Mouse (Mus musculus): ENCODE results near the gene Mgmt. TPM values are rescaled to one million over a fixed set of nuclear protein-coding genes. Genes with fewer than 3 reads are reported as not detected.

Mgmt gene
- polyA plus RNA-seq, 1 experiment from 2014 or later, result 6.1 TPM

DNA sequence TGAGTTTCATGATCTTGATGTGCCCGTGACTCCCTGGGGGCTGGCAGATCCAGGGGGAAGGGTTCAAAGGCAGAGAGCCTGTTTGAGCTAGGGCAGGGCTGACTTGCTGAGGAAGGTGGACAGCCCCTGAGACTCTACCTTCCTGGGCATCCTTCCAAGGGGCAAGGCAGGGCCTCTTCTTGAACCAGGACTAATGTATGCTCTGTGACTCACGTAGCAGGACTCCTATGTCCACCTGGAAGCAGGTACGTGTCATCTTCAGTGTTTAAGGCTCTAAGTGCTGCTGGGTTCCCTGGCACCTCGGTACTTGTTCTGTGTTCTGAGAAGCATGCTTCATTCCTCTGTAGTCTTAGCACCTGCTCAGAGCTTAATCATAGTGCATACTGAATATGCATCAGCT is 143.1 kb downstream of the Mgmt start:
- no peak for ATAC-seq (ENCODE audit: insufficient number of reproducible peaks, low FRiP score, low TSS enrichment, low read depth)
- Histone ChIP-seq H3K4me3 (no peak overlapping the region), H3K27ac (no peak overlapping the region), H3K4me2 (no peak overlapping the region), H3K9me3 (no peaks in the 10 kb centered on the region), H3K9ac (no peak overlapping the region), H3K4me1 (peaks cover 14% of the 10 kb centered on the region), H3K36me3 (no peaks in the 10 kb centered on the region), H3K27me3 (0 out of 2 replicates have a peak, but pooled peaks cover 2% of the 10 kb centered on the region)
- 86% methylated on average over 4 of the region's 4 CpGs for WGBS

DNA sequence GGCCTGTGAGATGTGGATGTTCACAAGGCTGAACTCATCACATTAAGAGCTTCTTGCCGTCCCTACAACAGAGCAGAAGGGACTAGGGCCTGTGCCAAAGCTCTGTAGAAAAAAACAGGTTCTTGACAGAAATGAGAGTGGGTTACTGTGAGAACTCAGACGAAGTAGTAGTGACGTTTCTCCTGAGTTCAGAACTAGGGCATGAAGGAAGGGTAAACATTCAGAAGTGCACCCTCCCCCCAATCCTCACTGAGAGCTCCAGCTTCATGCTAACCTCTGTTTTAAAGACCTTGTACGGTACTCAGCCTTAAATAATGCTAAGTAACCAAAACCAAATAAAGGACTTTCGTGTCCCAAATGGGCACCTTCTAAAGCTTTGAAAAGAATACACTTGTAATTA is 143.5 kb downstream of the Mgmt start:
- 61% methylated on average over 5 of the region's 5 CpGs for WGBS
- ATAC-seq (ENCODE audit: insufficient number of reproducible peaks, low FRiP score, low TSS enrichment, low read depth), result no peak
- 0 out of 2 replicates have a peak, but pooled peaks cover 3% of the 10 kb centered on the region for H3K27me3 ChIP-seq

DNA sequence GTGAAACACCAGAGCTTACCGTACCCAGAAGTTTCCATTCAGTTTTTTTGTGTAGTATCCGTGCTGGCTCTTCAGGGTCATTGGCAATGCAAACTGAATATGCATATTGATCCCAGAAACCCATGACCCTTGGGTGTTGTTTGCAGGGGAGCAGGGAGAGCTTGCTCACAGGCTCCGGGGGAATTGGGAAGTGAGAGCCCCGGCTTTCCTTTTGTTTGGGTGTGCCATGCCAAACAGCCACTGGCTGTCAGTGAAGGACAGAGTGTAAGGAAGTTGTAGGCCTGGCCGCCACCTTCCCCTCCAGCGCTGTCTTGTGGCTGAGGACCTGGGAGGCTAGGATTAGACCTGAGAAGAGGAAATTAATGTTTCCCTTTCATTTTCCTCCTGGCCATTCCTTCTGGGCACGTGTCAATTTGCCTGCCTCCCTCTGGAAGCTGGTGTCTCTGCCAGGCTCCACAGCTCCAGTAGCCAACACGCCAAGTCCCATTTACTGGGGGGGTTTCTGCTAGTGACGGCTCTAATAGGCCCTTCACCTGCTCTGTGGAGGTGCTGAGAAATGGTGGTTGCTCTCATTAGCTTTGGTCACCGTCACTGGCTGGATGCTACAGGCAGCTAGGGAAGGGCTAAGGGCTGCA is 144.0 kb downstream of the Mgmt start:
- H3K27me3 ChIP-seq, result 0 out of 2 replicates have a peak, but pooled peaks cover 3% of the 10 kb centered on the region
- peaks cover 14% of the 10 kb centered on the region for H3K4me1 ChIP-seq
- no peak overlapping the region for H3K4me3 ChIP-seq
- no peak overlapping the region for H3K9ac ChIP-seq
- WGBS, result 63% methylated on average over 10 of the region's 10 CpGs
- H3K36me3 ChIP-seq, result no peaks in the 10 kb centered on the region
- no peak overlapping the region for H3K4me2 ChIP-seq
- no peak for ATAC-seq (ENCODE audit: insufficient number of reproducible peaks, low FRiP score, low TSS enrichment, low read depth)
- no peaks in the 10 kb centered on the region for H3K9me3 ChIP-seq
- H3K27ac ChIP-seq, result no peak overlapping the region

More for the DNA sequence above, 143.5 kb downstream of the Mgmt start:
- no peaks in the 10 kb centered on the region for H3K36me3 ChIP-seq
- H3K4me1 ChIP-seq, result peaks cover 14% of the 10 kb centered on the region
- H3K9me3 ChIP-seq, result no peaks in the 10 kb centered on the region
- H3K9ac ChIP-seq, result no peak overlapping the region
- H3K27ac ChIP-seq, result no peak overlapping the region
- no peak overlapping the region for H3K4me2 ChIP-seq
- H3K4me3 ChIP-seq, result no peak overlapping the region

DNA sequence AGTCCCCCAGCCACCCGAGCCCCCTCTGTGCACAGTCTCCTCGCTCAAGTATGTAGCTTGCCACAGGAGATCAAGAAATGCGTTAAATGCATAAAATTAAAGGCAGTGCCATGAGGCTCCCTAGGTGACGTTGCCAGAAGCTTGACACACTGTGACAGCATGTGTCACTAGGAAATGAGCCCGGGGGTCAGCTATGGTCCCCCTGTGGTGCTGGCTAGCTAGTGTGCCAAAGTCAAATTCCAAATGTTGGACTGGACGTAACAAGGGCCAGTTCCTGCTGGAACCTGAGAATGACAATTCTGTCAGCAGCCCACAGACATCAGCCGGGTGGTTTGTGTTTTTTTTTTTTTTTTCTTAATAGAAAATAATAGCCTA is 144.5 kb downstream of the Mgmt start:
- 57% methylated on average over 7 of the region's 7 CpGs for WGBS

GRCm38 (mm10) chr7:137040646-137041045 is 146.2 kb downstream of the Mgmt start:
- no peak overlapping the region for H3K9ac ChIP-seq
- no peaks in the 10 kb centered on the region for H3K36me3 ChIP-seq
- H3K4me3 ChIP-seq, result no peak overlapping the region
- H3K27ac ChIP-seq, result no peak overlapping the region
- ATAC-seq (ENCODE audit: insufficient number of reproducible peaks, low FRiP score, low TSS enrichment, low read depth), result no peak
- H3K4me1 ChIP-seq, result peaks cover 17% of the 10 kb centered on the region
- H3K4me2 ChIP-seq, result no peak overlapping the region
- no peaks in the 10 kb centered on the region for H3K9me3 ChIP-seq
- H3K27me3 ChIP-seq, result 0 out of 2 replicates have a peak, but pooled peaks cover 3% of the 10 kb centered on the region
- 55% methylated on average over 8 of the region's 8 CpGs for WGBS

More for the DNA sequence above, 144.5 kb downstream of the Mgmt start:
- H3K4me2 ChIP-seq, result no peak overlapping the region
- H3K27me3 ChIP-seq, result 0 out of 2 replicates have a peak, but pooled peaks cover 3% of the 10 kb centered on the region
- ATAC-seq (ENCODE audit: insufficient number of reproducible peaks, low FRiP score, low TSS enrichment, low read depth), result no peak
- H3K9me3 ChIP-seq, result no peaks in the 10 kb centered on the region
- no peak overlapping the region for H3K27ac ChIP-seq
- no peaks in the 10 kb centered on the region for H3K36me3 ChIP-seq
- peaks cover 14% of the 10 kb centered on the region for H3K4me1 ChIP-seq
- no peak overlapping the region for H3K4me3 ChIP-seq
- H3K9ac ChIP-seq, result no peak overlapping the region

GRCm38 (mm10) chr7:137046891-137047290 is 152.5 kb downstream of the Mgmt start:
- WGBS, result 80% methylated on average over 4 of the region's 4 CpGs
- 0 out of 2 replicates have a peak, but pooled peaks cover 3% of the 10 kb centered on the region for H3K27me3 ChIP-seq
- ATAC-seq (ENCODE audit: insufficient number of reproducible peaks, low FRiP score, low TSS enrichment, low read depth), result no peak
- no peak overlapping the region for H3K4me2 ChIP-seq
- H3K36me3 ChIP-seq, result no peaks in the 10 kb centered on the region
- no peaks in the 10 kb centered on the region for H3K9me3 ChIP-seq
- H3K9ac ChIP-seq, result no peak overlapping the region
- no peak overlapping the region for H3K27ac ChIP-seq
- peaks cover 18% of the 10 kb centered on the region for H3K4me1 ChIP-seq
- H3K4me3 ChIP-seq, result no peak overlapping the region

- Histone ChIP-seq H3K9me3 (no peaks in the 10 kb centered on the region), H3K27me3 (no peaks in the 10 kb centered on the region), H3K27ac (peak overlapping the region; percentile 67; the same call in 1 of the 2 replicates), H3K36me3 (no peaks in the 10 kb centered on the region), H3K4me3 (no peak overlapping the region), H3K9ac (no peak overlapping the region), H3K4me1 (peaks cover 18% of the 10 kb centered on the region), H3K4me2 (no peak overlapping the region)
- ATAC-seq (ENCODE audit: insufficient number of reproducible peaks, low FRiP score, low TSS enrichment, low read depth), result peak; percentile 73
- WGBS, result 49% methylated on average over 8 of the region's 8 CpGs
These were observed 153.9 kb downstream of the Mgmt start for GRCm38 (mm10) chr7:137048086-137048922.

DNA sequence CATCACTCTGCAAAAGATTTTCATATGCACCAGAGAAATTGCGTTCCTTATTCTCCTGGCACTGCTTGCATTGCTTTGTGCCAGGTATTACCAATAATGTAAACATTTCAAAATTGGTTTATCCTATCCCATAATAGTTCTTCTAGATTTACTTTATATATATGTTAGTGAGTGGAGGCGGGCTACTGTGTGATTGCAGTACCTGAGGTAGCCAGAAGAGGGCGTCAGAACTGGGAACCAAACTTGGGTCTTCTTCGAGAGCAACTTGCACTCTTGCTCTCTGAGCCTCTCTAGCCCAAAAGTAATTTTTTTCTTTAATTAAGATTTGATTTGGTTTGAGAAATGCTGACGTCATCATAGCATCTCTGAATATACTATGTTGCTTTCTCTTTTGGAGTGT is 159.9 kb downstream of the Mgmt start:
- Histone ChIP-seq H3K9ac (no peak overlapping the region), H3K4me1 (peaks cover 6% of the 10 kb centered on the region; the same call in 1 of the 2 replicates), H3K36me3 (no peaks in the 10 kb centered on the region), H3K4me2 (no peak overlapping the region), H3K27ac (no peak overlapping the region), H3K9me3 (no peaks in the 10 kb centered on the region), H3K27me3 (no peaks in the 10 kb centered on the region), H3K4me3 (no peak overlapping the region)
- no peak for ATAC-seq (ENCODE audit: insufficient number of reproducible peaks, low FRiP score, low TSS enrichment, low read depth)
- 72% methylated on average over 5 of the region's 5 CpGs for WGBS

DNA sequence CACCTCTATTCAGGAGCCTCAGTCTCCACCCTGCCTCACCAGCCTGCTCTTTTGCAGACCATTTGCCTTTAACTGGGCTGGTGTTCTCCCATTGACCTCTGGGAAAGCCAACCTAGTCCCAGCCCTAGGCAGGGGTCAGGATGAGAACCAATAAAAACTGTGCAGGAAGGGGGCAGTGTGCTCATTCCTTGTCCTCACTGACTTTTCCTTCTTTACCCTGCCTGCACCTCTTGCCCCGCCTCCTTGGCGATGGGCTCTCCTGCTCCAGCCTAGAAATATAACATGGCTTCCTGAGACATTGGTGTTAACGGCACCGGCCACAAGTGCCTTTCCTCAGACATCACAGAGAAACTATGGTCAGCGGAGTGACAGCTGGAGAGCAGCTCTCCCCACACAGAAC is 161.7 kb downstream of the Mgmt start:
- Histone ChIP-seq H3K9me3 (no peaks in the 10 kb centered on the region), H3K4me3 (no peak overlapping the region), H3K9ac (no peak overlapping the region), H3K36me3 (no peaks in the 10 kb centered on the region), H3K4me2 (no peak overlapping the region), H3K27me3 (no peaks in the 10 kb centered on the region), H3K27ac (no peak overlapping the region), H3K4me1 (0 out of 2 replicates have a peak, but pooled peaks cover 5% of the 10 kb centered on the region)
- 44% methylated on average over 5 of the region's 5 CpGs for WGBS
- no peak for ATAC-seq (ENCODE audit: insufficient number of reproducible peaks, low FRiP score, low TSS enrichment, low read depth)

GRCm38 (mm10) chr7:137060488-137060887 is 166.1 kb downstream of the Mgmt start:
- H3K27ac ChIP-seq, result no peak overlapping the region
- H3K9ac ChIP-seq, result no peak overlapping the region
- no peak overlapping the region for H3K4me3 ChIP-seq
- no peak for ATAC-seq (ENCODE audit: insufficient number of reproducible peaks, low FRiP score, low TSS enrichment, low read depth)
- no peaks in the 10 kb centered on the region for H3K9me3 ChIP-seq
- H3K4me1 ChIP-seq, result 0 out of 2 replicates have a peak, but pooled peaks cover 4% of the 10 kb centered on the region
- no peaks in the 10 kb centered on the region for H3K27me3 ChIP-seq
- whole genome bisulfite sequencing, result 32% methylated on average over 3 of the region's 3 CpGs
- no peaks in the 10 kb centered on the region for H3K36me3 ChIP-seq
- no peak overlapping the region for H3K4me2 ChIP-seq

DNA sequence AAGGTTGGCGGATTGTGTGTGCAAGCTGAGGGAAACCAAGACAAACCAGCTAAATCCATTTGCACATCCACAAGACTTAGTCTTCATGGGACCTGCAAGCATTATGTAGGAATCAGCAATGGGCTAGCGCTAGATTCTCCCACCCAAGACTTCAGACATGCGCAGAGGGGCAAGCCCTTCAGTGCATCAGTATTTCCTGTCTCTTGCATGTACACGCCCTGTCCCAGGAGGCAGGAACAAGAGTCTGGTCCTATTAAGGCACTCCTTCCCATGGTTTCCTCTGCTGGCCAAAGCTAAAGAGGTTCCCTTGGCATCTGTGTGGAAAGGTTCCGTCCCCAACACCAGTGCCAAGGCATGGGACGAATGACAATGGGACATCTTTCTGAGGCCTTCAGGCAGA is 166.7 kb downstream of the Mgmt start:
- Histone ChIP-seq H3K9me3 (no peaks in the 10 kb centered on the region), H3K4me1 (0 out of 2 replicates have a peak, but pooled peaks cover 1% of the 10 kb centered on the region), H3K4me2 (no peak overlapping the region), H3K36me3 (no peaks in the 10 kb centered on the region), H3K27me3 (no peaks in the 10 kb centered on the region), H3K9ac (no peak overlapping the region), H3K27ac (no peak overlapping the region), H3K4me3 (no peak overlapping the region)
- 95% methylated on average over 6 of the region's 6 CpGs for WGBS
- ATAC-seq (ENCODE audit: insufficient number of reproducible peaks, low FRiP score, low TSS enrichment, low read depth), result no peak

DNA sequence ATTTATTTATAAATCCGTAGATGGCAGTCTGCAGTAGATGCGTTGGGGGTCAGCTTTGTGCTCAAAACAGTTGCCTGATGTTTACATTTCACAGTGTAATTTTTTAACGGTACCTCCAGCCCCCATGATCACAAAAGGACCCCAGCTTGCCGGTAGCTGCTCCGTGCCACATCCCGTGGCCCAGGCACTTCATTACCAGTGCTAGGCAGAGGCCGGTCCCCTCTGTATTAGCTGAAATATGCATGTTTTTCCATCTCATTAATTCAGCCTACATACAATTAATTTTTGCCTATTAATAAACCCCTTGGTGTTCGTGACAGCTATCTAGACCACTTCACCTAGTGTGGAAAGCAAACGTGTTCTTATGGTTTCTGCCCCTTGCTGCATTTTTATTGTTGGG is 169.8 kb downstream of the Mgmt start:
- 76% methylated on average over 9 of the region's 9 CpGs for WGBS

More for the DNA sequence above, 169.8 kb downstream of the Mgmt start:
- Histone ChIP-seq H3K27me3 (no peaks in the 10 kb centered on the region), H3K27ac (no peak overlapping the region), H3K4me3 (no peak overlapping the region), H3K9me3 (no peaks in the 10 kb centered on the region), H3K9ac (no peak overlapping the region), H3K36me3 (no peaks in the 10 kb centered on the region), H3K4me1 (no peaks in the 10 kb centered on the region), H3K4me2 (no peak overlapping the region)
- ATAC-seq (ENCODE audit: insufficient number of reproducible peaks, low FRiP score, low TSS enrichment, low read depth), result no peak

All from limb, embryonic 15.5 days (tissue).